Mouse (Mus musculus): ENCODE measurements around the gene Ern1.
"Not testable (repeated sequence)": the region's sequence is repeated elsewhere in the genome, so short reads cannot be mapped to it uniquely, and the experiment has no call there.

Gene Ern1

DNA sequence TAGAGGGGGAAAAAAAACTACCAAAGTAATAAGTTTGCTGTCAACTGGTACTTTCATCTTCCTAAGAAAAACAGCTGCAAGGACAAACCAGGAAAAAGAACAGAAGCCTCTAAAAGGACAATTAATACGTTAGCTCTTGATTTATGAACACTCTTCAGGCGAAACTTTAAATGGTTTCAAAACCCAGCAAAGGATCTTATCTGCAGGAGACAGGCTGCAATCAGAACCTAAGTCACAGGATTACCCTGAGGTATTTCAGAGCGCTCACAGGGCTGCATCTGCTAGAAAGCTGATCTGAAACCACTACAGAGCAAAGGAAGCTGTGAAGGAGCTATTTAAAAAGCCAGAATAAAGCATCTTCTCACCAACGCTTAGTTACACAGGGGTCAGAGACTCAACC is 6.0 kb downstream of the Ern1 start:
- no peak for DNase-seq (ENCODE audit: low read depth, low spot score)

DNA sequence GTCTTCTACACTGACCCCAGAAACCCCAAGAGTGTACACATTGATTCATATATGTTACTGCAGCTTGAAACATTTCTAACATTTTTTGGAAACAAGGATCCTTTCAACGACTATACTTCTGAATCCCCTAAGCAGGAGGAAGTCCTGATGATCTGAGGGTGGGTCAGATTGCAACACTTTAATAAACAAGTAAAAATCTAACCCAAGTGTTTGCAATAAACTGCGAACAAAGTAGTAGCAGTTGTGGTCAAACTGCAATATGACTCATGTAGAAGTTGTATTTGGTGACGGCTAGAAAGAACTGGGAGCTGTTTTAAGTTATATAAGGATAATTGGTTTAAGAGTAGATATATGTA is 7.1 kb downstream of the Ern1 start:
- no peak for DNase-seq (ENCODE audit: low read depth, low spot score)

DNA sequence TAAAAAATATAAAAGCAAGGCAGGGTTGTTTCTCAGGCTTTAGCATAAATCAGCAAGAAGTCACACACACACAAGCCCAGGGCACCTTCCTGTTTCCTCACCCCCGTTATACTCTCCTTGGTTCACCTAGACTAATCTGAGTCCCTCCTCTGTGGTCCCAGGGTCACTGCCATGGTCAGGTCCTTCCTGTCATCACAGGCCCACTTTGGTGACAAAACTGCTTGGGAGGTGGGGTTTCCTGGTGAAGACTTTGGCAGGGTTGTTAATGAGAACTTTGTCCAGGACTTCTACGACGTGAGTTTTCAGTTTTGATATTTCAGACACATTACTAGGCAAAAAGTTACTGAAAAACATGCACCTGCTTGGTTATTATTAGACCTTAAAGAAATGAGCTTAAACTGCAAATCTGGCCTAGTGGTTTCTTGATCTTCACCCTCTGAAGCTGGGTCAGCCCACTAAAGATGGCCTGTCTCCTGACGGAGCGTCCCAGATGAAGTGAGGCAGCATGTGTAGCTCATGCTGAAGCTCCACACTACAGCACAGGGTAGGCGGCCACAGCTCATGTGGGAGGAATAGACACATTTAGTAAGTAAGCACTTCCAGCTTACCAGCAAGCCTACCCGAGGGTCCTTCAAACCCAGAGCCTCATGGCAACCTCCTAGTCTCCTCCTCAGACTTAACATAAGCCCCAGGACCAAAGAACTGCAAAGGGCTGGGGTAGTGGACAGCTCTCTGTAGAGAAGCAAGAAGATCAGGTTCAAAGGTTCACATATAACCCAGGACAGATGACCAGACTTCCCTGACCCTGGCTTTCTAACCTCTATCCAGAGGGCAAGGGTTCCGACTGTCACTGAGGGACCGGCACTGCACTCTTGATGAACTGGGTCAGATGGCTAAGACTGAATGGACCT is 7.8 kb downstream of the Ern1 start:
- DNase-seq (ENCODE audit: low read depth, low spot score), result no peak

DNA sequence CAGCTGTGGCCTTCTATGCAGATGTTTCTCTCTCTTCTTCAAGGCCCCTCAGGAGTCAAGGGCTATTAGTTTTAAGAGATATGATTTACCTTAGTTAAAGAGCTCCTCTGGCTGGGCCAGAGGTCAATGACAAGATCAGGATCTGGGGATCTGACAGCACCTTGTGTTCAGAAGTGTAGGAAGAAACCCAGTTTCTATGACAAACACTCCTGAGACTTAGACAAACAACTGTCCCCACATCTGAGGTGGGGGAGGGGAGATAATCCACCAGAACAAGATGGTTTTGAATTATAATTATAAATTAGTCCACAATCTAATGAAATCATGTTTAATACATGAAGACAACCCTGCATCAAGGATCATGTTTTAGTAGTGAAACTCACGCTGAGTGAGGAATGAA is 8.9 kb downstream of the Ern1 start:
- DNase-seq (ENCODE audit: low read depth, low spot score), result no peak

DNA sequence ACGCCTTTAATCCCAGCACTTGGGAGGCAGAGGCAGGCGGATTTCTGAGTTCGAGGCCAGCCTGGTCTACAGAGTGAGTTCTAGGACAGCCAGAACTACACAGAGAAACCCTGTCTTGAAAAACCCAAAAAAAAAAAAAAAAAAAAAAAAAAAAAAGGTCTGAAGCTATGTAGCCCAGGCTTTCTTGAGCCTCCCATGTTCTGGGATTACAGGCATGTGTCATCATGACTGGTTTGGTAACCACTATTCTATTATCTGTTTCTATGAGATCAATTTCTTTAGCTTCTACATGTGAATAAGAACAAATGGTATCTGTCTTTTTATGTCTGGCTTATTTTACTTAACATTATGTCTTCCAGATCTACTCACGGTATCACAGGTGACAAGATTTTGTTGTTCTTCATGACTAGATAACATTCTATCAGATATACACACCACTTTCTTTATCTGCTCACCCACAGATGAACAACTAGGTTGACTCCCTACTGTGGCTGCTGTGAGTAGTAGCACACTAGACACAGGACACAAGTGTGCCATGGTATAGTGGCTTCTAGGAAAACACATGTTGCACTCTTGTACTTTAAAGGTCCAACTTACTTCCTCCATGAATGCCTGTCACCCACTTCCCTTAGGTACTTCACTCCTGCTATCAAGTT is 10.0 kb downstream of the Ern1 start:
- DNase-seq (ENCODE audit: low read depth, low spot score), result no peak

DNA sequence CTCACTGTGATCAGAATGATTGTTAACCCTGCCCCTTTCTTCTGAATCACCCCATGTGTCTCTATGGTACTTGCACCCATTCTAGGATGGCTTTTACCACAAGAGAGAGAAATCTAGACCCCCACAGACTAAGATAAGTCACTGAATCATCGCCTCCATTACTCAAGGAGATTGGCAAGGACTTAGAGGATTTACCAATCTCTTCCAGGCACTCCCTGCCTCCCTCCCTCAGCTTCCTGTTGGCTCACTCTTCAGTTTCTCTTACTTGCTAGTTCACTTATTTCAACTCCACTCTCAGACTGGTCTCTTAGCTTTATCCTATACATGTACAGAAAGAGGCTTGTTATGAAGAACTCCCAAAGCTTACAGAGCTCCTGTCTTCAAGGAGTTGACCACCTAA is 12.3 kb downstream of the Ern1 start:
- no peak for DNase-seq (ENCODE audit: low read depth, low spot score)

DNA sequence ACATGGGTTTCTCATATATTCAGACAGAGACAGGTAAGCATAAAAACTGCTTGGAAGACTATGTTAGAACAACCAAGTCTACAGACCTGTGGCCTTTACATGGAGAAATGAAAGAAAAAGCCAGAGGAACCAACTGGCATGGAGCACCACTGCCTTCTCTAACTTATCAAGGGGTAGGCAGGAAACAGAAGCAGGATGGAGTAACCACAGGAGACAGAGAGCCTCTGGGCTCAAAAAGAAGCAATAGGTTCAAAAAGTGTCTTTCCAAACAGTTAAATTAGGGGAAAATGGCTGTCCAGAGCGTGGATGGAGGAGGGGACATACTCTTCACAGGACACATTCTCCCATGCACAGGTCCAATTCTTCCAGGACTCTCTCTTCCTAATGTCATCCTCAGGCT is 16.0 kb downstream of the Ern1 start:
- no peak for DNase-seq (ENCODE audit: low read depth, low spot score)

DNA sequence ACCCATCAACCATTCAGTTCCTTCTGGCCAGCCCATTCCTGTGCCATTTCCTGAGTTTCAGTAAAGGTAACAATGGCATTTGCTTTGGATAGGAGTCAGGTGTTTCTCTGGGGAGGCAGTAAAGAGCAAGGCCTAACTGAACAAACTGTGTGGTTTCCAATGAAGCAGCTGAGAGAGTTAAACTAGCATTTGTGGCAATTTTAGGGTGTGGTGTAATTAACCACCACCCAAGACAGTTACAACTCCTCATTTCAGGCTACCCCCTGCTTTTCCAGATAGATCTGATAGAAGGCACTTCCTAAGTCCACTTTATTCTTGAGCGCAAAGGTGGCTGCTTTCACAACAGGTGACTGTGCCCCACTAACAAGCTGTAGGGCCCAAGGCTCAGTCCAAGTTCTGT is 19.1 kb downstream of the Ern1 start:
- no peak for DNase-seq (ENCODE audit: low read depth, low spot score)

DNA sequence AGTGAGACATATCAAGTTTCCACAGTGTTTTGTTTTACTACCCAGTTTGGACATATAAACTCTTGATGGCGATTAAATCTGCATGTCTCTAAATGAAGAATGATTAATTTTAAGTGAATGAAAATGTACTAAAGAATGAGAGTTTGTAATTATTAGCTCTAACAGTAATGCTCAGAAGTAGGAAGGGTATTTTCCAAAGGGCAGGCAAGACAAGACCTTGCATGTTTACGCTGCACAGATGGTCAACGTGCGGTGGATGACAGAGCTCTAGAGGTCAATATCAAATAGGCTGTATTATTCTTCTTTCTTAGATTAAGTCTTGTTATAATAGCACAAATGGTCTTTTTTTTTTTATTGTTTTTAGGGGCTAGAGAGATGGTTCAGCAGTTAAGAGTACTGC is 21.7 kb downstream of the Ern1 start:
- no peak for DNase-seq (ENCODE audit: low read depth, low spot score)

DNA sequence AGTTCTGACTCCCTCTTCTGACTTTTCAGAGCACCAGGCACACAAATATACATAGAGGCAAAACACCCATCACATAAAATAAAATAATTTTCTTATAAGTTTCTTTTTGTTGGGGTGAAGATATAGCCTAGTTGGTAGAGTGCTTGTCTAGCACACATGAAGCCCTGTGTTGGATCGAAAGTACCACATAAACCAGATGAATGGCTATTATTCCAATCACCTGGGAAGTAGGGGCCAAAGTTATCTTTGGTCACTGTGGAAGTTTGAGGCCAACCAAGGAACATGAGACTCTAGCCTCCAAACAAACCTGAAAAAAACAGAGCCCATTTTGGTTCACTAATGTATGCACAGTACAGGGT is 22.1 kb downstream of the Ern1 start:
- DNase-seq (ENCODE audit: low read depth, low spot score), result no peak

DNA sequence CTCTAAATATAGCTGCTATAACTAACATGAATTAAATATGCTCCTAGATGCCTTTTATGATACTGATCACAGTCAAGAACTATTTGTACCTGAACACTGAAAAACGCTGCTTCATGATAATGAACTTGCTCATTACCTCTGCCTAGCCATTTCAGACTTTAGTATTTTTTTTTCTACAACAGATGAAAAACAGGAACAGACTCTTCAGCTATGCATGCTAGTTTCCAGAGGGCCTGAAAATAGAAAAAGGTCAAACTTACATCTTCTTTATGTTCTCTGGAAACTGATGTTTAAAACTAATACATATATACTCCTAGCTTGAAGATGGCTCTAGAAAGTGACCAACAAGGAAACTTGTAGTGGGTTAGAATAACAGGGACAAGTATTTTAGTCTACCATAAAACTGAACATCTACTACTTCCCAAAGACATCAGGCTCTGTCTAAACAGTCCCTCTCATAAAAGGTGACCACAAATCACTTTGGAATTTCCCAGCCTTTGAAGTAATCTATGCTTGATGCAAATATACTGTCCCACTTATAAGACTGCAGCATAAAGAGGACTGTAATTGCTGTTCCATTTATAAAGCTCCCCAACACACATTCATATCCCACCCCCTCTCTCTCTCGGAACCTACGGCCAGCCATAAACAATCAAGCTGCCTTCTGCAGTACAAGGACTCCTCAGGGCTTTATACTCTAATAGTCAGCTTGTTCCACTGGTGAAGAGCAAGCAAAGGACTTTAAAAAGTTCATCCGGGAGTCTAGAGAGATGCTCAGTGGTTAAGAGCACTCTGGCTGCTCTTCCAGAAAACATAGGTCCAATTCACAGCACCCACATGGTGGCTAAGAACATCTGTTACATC is 22.7 kb downstream of the Ern1 start:
- no peak for DNase-seq (ENCODE audit: low read depth, low spot score)

DNA sequence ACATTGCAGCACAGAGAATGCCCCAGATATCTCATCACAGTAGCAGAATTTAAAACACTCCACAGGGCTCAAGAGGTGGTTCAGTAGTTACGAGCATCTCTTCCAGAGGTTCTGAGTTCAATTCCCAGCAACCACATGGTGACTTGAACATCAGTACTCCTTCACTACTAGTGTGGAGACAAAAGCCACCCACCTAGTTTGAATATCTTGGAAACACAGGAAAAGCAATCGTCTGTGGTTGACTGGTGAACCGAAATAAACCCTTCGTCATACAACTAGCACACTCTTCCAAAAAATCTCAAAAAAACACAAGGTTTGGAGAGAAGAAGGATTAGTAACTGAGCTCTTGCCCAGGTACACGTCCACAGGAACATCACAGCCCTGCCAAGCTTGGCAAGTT is 23.8 kb downstream of the Ern1 start:
- DNase-seq (ENCODE audit: low read depth, low spot score), result no peak

DNA sequence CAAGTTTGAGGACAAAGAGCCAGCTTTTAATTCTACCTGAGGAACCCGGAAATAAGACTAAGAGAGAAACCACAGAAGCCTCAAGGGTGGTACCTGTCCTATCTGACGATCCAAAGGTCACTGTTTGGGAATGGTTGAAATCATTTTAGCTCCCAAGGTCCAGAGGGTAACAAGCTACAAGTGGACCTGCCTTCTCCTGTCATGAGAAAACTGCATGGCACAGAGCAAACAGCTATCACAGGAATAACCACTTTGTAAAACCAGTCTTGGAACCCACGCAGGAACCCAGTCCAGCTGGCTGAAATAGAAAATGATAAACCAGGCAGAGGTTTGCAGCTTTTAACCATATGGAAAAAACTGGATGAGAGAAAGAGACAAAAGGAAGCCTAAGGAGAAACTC is 25.3 kb downstream of the Ern1 start:
- DNase-seq (ENCODE audit: low read depth, low spot score), result no peak

DNA sequence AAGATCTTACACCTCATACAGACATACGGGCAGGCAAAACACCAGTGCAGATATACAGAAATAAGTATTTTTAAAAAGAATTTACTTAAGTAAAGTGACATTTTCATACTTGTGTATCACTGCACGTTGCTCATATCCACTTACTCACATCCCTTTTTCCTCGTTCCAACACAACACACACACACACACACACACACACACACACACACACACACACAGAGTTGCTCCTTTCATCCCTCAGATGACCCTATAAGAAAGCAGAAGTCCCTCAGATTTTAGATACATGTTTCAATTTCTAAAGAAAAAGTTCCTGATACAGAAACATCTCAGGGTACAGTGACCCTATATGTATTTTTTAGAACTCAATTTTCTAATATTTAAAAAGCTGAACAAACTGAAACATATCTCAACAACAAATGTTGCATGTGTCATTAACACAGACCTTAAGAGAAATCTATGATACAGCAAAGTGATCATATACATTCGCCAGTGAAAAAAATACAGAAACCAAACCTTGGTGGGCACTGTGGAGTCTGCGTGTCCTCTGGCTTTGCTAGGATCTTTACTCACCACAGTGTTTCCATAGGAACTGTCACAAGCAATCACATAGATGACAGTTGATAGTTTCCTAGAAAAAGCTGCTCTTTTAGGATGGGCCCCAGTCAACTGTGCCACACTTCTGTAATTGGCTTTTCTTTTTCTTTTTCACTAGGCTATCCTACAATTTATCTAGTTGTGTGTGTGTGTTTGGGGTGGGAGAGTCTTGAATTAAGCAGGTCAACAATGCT is 26.3 kb downstream of the Ern1 start:
- no peak for DNase-seq (ENCODE audit: low read depth, low spot score)

DNA sequence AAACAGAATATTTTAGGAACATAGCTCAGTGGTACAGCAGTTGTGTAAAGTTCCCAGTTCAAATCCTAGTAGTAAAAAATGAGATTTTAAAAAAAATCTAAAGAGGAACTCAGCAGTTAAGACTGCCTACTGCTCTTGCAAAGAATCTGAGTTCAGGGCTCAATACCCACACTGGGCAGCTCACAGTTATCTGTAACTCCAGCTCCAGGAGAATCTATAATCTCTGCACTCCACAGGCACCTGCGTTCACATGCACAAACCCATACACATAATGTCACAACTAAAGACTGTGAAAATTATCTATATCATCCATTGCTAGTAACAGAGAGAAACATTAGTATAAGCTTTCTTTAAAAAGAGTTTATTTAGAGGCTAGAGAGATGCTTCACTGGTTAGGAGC is 27.0 kb downstream of the Ern1 start:
- no peak for DNase-seq (ENCODE audit: low read depth, low spot score)

DNA sequence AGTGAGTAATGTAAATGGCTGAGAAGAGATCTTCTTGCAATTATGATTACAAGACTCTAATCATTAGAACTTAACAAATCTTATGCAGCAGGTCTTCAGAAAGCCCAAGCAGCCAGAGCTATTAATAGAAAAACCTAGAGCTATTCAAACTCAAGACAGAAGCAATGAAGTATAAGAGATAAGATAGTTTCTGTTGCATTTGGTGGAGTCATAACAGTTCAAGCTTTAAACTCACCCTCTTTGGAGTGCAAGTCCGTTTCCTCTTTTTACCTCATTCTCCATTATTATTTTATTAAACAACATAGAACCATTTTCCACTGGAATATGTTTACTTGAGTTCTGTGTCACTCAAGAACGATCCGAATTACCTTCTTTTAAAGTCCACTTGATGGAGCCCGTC is 29.1 kb downstream of the Ern1 start:
- DNase-seq (ENCODE audit: low read depth, low spot score), result no peak

DNA sequence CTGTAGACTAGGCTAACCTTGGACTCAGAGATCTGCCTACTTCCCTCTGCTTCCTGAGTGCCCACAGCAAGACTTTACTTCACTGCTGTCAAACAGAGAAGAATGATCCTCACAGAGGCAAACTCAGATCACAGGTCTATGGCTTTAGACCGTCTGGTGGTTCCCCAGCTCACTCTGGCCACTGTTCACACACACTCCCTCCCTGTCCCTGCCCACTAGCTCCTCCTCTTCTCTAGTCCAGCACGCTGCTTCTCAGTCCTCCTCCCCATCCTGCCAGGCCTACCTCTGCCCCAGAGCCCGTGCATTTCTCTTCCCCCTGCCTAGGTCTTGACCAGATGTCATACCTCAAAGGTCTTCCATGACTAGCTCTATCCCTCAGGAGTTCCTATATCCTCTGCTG is 44.0 kb downstream of the Ern1 start:
- DNase-seq (ENCODE audit: low read depth, low spot score), result no peak

DNA sequence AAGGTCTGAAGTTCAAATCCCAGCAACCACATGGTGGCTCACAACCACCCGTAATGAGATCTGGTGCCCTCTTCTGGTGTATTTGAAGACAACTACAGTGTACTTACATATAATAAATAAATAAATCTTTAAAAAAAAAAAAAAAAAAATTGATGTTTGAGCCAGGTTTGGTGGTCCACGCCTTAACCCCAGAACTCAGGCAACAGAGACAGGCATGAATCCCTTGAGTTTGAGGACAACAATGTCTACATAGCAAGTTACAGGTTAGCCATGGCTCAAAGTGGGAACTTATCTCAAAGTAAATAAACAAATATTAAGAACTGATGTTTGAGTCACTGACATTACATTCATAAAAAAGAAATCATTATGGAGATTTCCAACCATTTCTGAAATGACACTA is 45.1 kb downstream of the Ern1 start:
- not testable (repeated sequence) for DNase-seq (ENCODE audit: low read depth, low spot score)

DNA sequence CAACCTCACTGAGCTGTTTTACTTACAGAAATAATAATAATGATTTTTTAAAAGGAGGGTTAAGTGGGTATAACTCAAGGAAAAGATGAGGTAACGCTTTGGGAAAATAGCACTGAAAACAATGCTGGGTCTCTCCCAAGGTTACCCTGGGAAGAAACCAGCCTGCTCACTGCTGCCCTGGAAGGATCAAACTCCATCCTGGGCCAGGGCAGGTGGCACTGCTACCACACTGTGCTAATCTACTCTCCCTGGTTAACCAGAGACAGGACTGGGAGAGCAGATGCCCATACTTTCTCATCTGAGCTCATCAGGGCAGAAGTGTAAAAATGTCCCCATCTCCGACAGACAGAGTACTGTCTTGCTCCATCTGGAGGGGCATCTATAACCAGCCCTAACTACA is 47.3 kb downstream of the Ern1 start:
- DNase-seq (ENCODE audit: low read depth, low spot score), result no peak

DNA sequence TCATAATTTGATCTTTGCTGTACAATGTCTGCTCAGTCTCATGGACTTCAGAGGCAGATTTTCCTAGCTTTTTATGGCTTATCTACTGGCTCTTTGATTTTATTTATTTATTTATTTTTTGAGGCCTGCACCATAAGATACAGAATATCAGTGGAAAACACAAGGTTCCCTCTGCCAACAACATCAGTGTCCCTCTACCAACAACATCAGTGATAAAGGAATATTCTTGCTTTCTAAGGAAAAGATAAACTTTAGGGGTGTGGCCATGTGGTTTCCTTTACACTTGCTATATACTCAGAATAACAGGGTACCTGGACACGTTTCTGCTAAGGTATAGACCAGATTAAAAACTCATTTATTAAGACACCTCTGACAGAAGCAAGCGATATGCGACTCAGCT is 48.3 kb downstream of the Ern1 start:
- no peak for DNase-seq (ENCODE audit: low read depth, low spot score)

DNA sequence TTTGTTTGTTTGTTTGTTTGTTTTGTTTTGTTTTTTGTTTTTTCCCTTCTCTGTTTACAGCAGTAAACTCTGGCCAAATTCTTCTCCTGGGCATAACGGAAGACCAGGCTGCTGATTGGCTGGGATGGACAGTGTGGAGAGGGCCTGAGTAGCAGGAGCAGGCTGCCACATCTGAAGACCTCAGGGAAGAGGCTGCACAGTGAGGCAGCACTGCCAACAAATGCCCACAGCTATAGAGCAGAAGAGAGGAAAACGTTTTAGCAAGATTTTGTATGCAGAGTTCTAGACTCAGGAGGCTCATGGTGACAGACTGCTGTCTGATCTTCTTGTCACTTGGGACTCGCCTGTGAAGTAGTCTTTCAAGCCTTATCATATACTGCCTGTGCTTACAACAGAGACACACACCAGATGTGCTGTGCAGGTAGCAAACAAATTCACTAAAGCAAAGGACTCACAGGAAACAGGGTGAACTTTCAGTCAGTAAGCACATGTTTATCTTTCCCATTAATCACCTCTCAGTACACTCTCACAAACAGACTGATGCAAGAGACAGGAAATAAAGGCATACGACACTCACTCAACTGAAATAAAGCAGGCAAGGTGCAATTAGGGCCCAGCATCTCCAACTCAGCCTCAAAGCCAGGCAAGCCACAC is 49.0 kb downstream of the Ern1 start:
- DNase-seq (ENCODE audit: low read depth, low spot score), result no peak
